Mouse (Mus musculus) heart, postnatal 0 days (tissue): ENCODE data around the gene Nfib. TPM values are rescaled to one million over a fixed set of nuclear protein-coding genes. Genes with fewer than 3 reads are reported as not detected.

Experiments
- ATAC-seq: fragments of 200-750 bp; cut with Nextera tagmentation; 2 replicates; pipeline ENCODE4 v1.8.0; 2017; ENCODE audit warnings: low read depth, moderate number of reproducible peaks, moderate library complexity; ENCODE audit not compliant: insufficient read depth
- DNase-seq: peaks from one replicate; pipeline ENCODE4 v3.0.0-alpha.2; 2016; ENCODE audit warnings: low spot score
- H3K27ac ChIP-seq: fragments of 300-500 bp; sonication (generic); 2 replicates; pipeline ENCODE4 v1.5.1; 2014; ENCODE audit warnings: low read depth, mild to moderate bottlenecking
- H3K27me3 ChIP-seq: fragments of 300-500 bp; sonication (generic); 2 replicates; pipeline ENCODE4 v1.6.1; 2014; ENCODE audit warnings: low read length, mixed read lengths; ENCODE audit not compliant: control insufficient read depth, insufficient read depth
- H3K36me3 ChIP-seq: fragments of 300-500 bp; sonication (generic); replicated peaks from 2 replicates; pipeline ENCODE4 v1.6.1; 2014; ENCODE audit warnings: low read length, mixed read lengths; ENCODE audit not compliant: control insufficient read depth, insufficient read depth
- H3K4me1 ChIP-seq: fragments of 300-500 bp; sonication (generic); 2 replicates; pipeline ENCODE4 v1.6.1; 2014; ENCODE audit warnings: antibody characterized with exemption; ENCODE audit not compliant: control insufficient read depth, insufficient read depth
- H3K4me2 ChIP-seq: fragments of 300-500 bp; sonication (generic); 2 replicates; pipeline ENCODE4 v1.6.1; 2014; ENCODE audit warnings: low read depth, mild to moderate bottlenecking, low read length, moderate library complexity
- H3K4me3 ChIP-seq: fragments of 300-500 bp; sonication (generic); 2 replicates; pipeline ENCODE4 v1.5.1; 2014; ENCODE audit warnings: low read depth, low read length
- H3K9ac ChIP-seq: fragments of 300-500 bp; sonication (generic); replicated peaks from 2 replicates; pipeline ENCODE4 v1.6.1; 2014; ENCODE audit warnings: low read depth, low read length, mixed read lengths
- H3K9me3 ChIP-seq: fragments of 300-500 bp; sonication (generic); replicated peaks from 2 replicates; pipeline ENCODE4 v1.6.1; 2016; ENCODE audit warnings: low read length; ENCODE audit not compliant: control insufficient read depth
- CTCF ChIP-seq: IDR thresholded peaks from 2 replicates; pipeline ENCODE4 v1.5.1; 2016; ENCODE audit warnings: antibody characterized with exemption, control low read depth, low read depth
- EP300 ChIP-seq: IDR thresholded peaks from 2 replicates; pipeline ENCODE4 v1.6.1; 2016; ENCODE audit warnings: antibody characterized with exemption, low read depth
- WGBS: fragments of 180-500 bp; shearing (Covaris S2); extraction: QIAGEN DNeasy Blood & Tissue Kit; methylation state at CpG from one replicate; pipeline ENCODE4 v1.1.7; 2014; 5-methylcytosine and 5-hydroxymethylcytosine counted together
- polyA plus RNA-seq: library from polyadenylated mRNA; unstranded; fragments of >200 nt; fragmentation: Nextera tagmentation; extraction: Ambion mirVana; gene quantifications from 2 replicates; pipeline ENCODE4 v1.2.1, GENCODE M21; 2015
- total RNA-seq: library from RNA; depleted of rRNA; stranded (reverse); fragments of >200 nt; gene quantifications from 2 replicates; pipeline ENCODE4 v1.2.3, GENCODE M21; 2014; ENCODE audit warnings: low replicate concordance

The Nfib gene
- total and polyA plus RNA-seq, 2 experiments from 2014 or later: 44.0 to 82.0 TPM

GRCm38 (mm10) chr4:82402666-82403065, 302.9 kb downstream of the Nfib start:
- H3K9ac ChIP-seq: no peak overlapping the region
- H3K27me3 ChIP-seq: no peaks in the 10 kb centered on the region
- ATAC-seq (no peak), DNase-seq (no peak)
- H3K4me1 ChIP-seq: peaks cover 85% of the 10 kb centered on the region
- no peak overlapping the region for H3K4me3 ChIP-seq
- 85% methylated on average over 9 of the region's 9 CpGs for WGBS
- no peak for TF ChIP-seq CTCF
- no peak for TF ChIP-seq EP300
- H3K36me3 ChIP-seq: no peaks in the 10 kb centered on the region
- no peak overlapping the region for H3K4me2 ChIP-seq
- H3K27ac ChIP-seq: 0 out of 2 replicates have a peak overlapping the region, but pooled peaks have one; percentile 20
- no peaks in the 10 kb centered on the region for H3K9me3 ChIP-seq

- H3K27ac ChIP-seq: no peak overlapping the region
- H3K27me3 ChIP-seq: no peaks in the 10 kb centered on the region
- no peak for DNase-seq
- no peak overlapping the region for H3K4me2 ChIP-seq
- WGBS: 66% methylated on average over 3 of the region's 3 CpGs
- no peaks in the 10 kb centered on the region for H3K9me3 ChIP-seq
- TF ChIP-seq EP300: no peak
- TF ChIP-seq CTCF: no peak
- H3K9ac ChIP-seq: no peak overlapping the region
- H3K4me3 ChIP-seq: no peak overlapping the region
- H3K36me3 ChIP-seq: no peaks in the 10 kb centered on the region
- no peak for ATAC-seq
- H3K4me1 ChIP-seq: peaks cover 86% of the 10 kb centered on the region
Measured at GRCm38 (mm10) chr4:82401450-82402061, 304.0 kb downstream of the Nfib start.

- 19% methylated on average over 5 of the region's 5 CpGs for WGBS
- Histone ChIP-seq H3K4me1 (peaks cover 80% of the 10 kb centered on the region), H3K27me3 (no peaks in the 10 kb centered on the region), H3K4me2 (peak overlapping the region; percentile 17; the same call in 1 of the 2 replicates), H3K9me3 (no peaks in the 10 kb centered on the region), H3K36me3 (no peaks in the 10 kb centered on the region), H3K9ac (no peak overlapping the region), H3K27ac (peak overlapping the region; percentile 81), H3K4me3 (no peak overlapping the region)
- ATAC-seq (peak; percentile 21; the same call in 1 of the 2 replicates), DNase-seq (no peak)
- TF ChIP-seq CTCF (no peak), EP300 (no peak)
Measured at GRCm38 (mm10) chr4:82400536-82400935, 305.0 kb downstream of the Nfib start.

GRCm38 (mm10) chr4:82399406-82400380, 305.9 kb downstream of the Nfib start:
- peak overlapping the region; percentile 81 for H3K27ac ChIP-seq
- peaks cover 73% of the 10 kb centered on the region for H3K4me1 ChIP-seq
- no peaks in the 10 kb centered on the region for H3K9me3 ChIP-seq
- ATAC-seq (peak; percentile 59), DNase-seq (peak; percentile 75)
- no peak overlapping the region for H3K9ac ChIP-seq
- H3K4me2 ChIP-seq: peak overlapping the region; percentile 17
- no peaks in the 10 kb centered on the region for H3K36me3 ChIP-seq
- no peaks in the 10 kb centered on the region for H3K27me3 ChIP-seq
- 28% methylated on average over 11 of the region's 11 CpGs for WGBS
- TF ChIP-seq EP300 (no peak), CTCF (no peak)
- no peak overlapping the region for H3K4me3 ChIP-seq

- TF ChIP-seq CTCF (no peak), EP300 (no peak)
- peaks cover 58% of the 10 kb centered on the region for H3K4me1 ChIP-seq
- DNase-seq: no peak
- H3K4me3 ChIP-seq: no peak overlapping the region
- ATAC-seq: no peak
- 70% methylated on average over 2 of the region's 2 CpGs for WGBS
- H3K36me3 ChIP-seq: no peaks in the 10 kb centered on the region
- H3K27ac ChIP-seq: no peak overlapping the region
- H3K9me3 ChIP-seq: no peaks in the 10 kb centered on the region
- no peak overlapping the region for H3K9ac ChIP-seq
- H3K4me2 ChIP-seq: no peak overlapping the region
- no peaks in the 10 kb centered on the region for H3K27me3 ChIP-seq
Measured at GRCm38 (mm10) chr4:82398282-82398681, 307.3 kb downstream of the Nfib start.
